Mouse (Mus musculus) CH12.LX (cell line): ENCODE results near the gene Ttyh3. TPM values are rescaled to one million over a fixed set of nuclear protein-coding genes. Genes with fewer than 3 reads are reported as not detected.

Experiments used
- DNase-seq: peaks from one replicate; pipeline ENCODE4 v3.0.0-alpha.2; 2013; ENCODE audit errors: extremely low read depth
- H3K27ac ChIP-seq: 2 replicates; pipeline ENCODE4 v1.5.1; 2012; ENCODE audit warnings: low read depth, mild to moderate bottlenecking, control low read depth, moderate library complexity; ENCODE audit not compliant: insufficient read depth
- H3K27me3 ChIP-seq: replicated peaks from 2 replicates; pipeline ENCODE3; 2012; ENCODE audit warnings: inconsistent platforms
- H3K36me3 ChIP-seq, 2 experiments: replicated peaks in 1 of 2; 2 replicates each; pipeline versions ENCODE3 to v1.6.1; 2012; ENCODE audit warnings: inconsistent platforms in 1 of 2, low read length in 1 of 2, mild to moderate bottlenecking in 1 of 2, mixed read lengths in 1 of 2, moderate library complexity in 1 of 2; ENCODE audit not compliant: control insufficient read depth in 1 of 2, insufficient read depth in 1 of 2
- H3K4me1 ChIP-seq, 2 experiments: 2 replicates each; pipeline ENCODE4 v1.6.1; 2012; ENCODE audit warnings: inconsistent platforms in 1 of 2, moderate library complexity in 1 of 2; ENCODE audit not compliant: insufficient read depth in 2 of 2, control insufficient read depth in 1 of 2
- H3K4me2 ChIP-seq: 2 replicates; pipeline ENCODE4 v1.6.1; 2012; ENCODE audit warnings: low read depth, mild to moderate bottlenecking, control low read depth; ENCODE audit not compliant: poor library complexity, insufficient read depth, severe bottlenecking
- H3K4me3 ChIP-seq, 3 experiments: fragments of 150-350 bp in 1 of 3; sonication (generic) in 1 of 3; replicated peaks in 1 of 3; 2 replicates each; pipeline versions ENCODE3 to v1.5.1; 2011 to 2012; ENCODE audit warnings: low read depth in 2 of 3, low read length in 2 of 3, mild to moderate bottlenecking in 2 of 3, moderate library complexity in 2 of 3, control low read depth in 1 of 3, improper control_type of control experiment in 1 of 3, inconsistent platforms in 1 of 3, mixed read lengths in 1 of 3; ENCODE audit not compliant: poor library complexity in 1 of 3
- H3K79me2 ChIP-seq: replicated peaks from 2 replicates; pipeline ENCODE4 v1.6.1; 2012; ENCODE audit warnings: mild to moderate bottlenecking, moderate library complexity; ENCODE audit not compliant: control insufficient read depth, poor library complexity, insufficient read depth, severe bottlenecking; ENCODE audit errors: extremely low read depth
- H3K9ac ChIP-seq: 2 replicates; pipeline ENCODE4 v1.6.1; 2012; ENCODE audit warnings: low read depth, mild to moderate bottlenecking, control low read depth, moderate library complexity; ENCODE audit not compliant: insufficient read depth
- H3K9me3 ChIP-seq: replicated peaks from 2 replicates; pipeline ENCODE3; 2012; ENCODE audit warnings: low read length, inconsistent platforms, mixed read lengths
- BHLHE40 ChIP-seq: IDR thresholded peaks from 2 replicates; pipeline ENCODE4 v1.6.1; 2011; ENCODE audit warnings: mild to moderate bottlenecking, low read depth, low read length, improper control_type of control experiment
- CHD1 ChIP-seq: IDR thresholded peaks from 2 replicates; pipeline ENCODE4 v1.6.1; 2012; ENCODE audit warnings: low read depth, low read length, improper control_type of control experiment, inconsistent platforms
- CHD2 ChIP-seq: IDR thresholded peaks from 2 replicates; pipeline ENCODE4 v1.6.1; 2011; ENCODE audit warnings: low read length, improper control_type of control experiment
- CTCF ChIP-seq, 2 experiments: IDR thresholded peaks in 1 of 2; conservative IDR thresholded peaks in 1 of 2; 2 replicates each; pipeline ENCODE4 v1.5.1; 2011 to 2012; ENCODE audit warnings: low read depth in 2 of 2, low read length in 2 of 2, improper control_type of control experiment in 1 of 2, inconsistent platforms in 1 of 2, mild to moderate bottlenecking in 1 of 2, moderate library complexity in 1 of 2
- ELF1 ChIP-seq: IDR thresholded peaks from 2 replicates; pipeline ENCODE4 v1.6.1; 2014; ENCODE audit warnings: low read depth, mild to moderate bottlenecking, inconsistent platforms, low read length, improper control_type of control experiment
- EP300 ChIP-seq: IDR thresholded peaks from 2 replicates; pipeline ENCODE4 v1.6.1; 2011; ENCODE audit warnings: low read length, improper control_type of control experiment
- ETS1 ChIP-seq: conservative IDR thresholded peaks from 2 replicates; pipeline ENCODE4 v1.6.1; 2012; ENCODE audit warnings: low read depth, mild to moderate bottlenecking, inconsistent platforms, low read length, improper control_type of control experiment, moderate library complexity
- GABPA ChIP-seq: IDR thresholded peaks from 2 replicates; pipeline ENCODE4 v1.6.1; 2012; ENCODE audit warnings: low read depth, low read length, improper control_type of control experiment, inconsistent platforms; ENCODE audit not compliant: insufficient replicate concordance
- IRF4 ChIP-seq: IDR thresholded peaks from 2 replicates; pipeline ENCODE4 v1.6.1; 2014; ENCODE audit warnings: low read depth, mild to moderate bottlenecking, inconsistent platforms, low read length, improper control_type of control experiment
- JUN ChIP-seq: IDR thresholded peaks from 2 replicates; pipeline ENCODE4 v1.6.1; 2011; ENCODE audit warnings: low read depth, mild to moderate bottlenecking, low read length, improper control_type of control experiment, moderate library complexity; ENCODE audit not compliant: insufficient read depth
- JUND ChIP-seq: conservative IDR thresholded peaks from 2 replicates; pipeline ENCODE4 v1.6.1; 2011; ENCODE audit warnings: low read depth, low read length, improper control_type of control experiment
- KAT2A ChIP-seq: IDR thresholded peaks from 2 replicates; pipeline ENCODE4 v1.6.1; 2012; ENCODE audit warnings: low read length, improper control_type of control experiment, inconsistent platforms; ENCODE audit not compliant: insufficient replicate concordance
- MAZ ChIP-seq: IDR thresholded peaks from 2 replicates; pipeline ENCODE4 v1.6.1; 2012; ENCODE audit warnings: low read depth, mild to moderate bottlenecking, inconsistent platforms, low read length, improper control_type of control experiment, moderate library complexity
- MEF2A ChIP-seq: IDR thresholded peaks from 2 replicates; pipeline ENCODE4 v1.6.1; 2014; ENCODE audit warnings: low read depth, mild to moderate bottlenecking, inconsistent platforms, low read length, improper control_type of control experiment, borderline replicate concordance
- POLR2A ChIP-seq: IDR thresholded peaks from 2 replicates; pipeline ENCODE4 v1.6.1; 2011; ENCODE audit warnings: low read depth, mild to moderate bottlenecking, improper control_type of control experiment, low read length
- RCOR1 ChIP-seq: conservative IDR thresholded peaks from 2 replicates; pipeline ENCODE4 v1.6.1; 2012; ENCODE audit warnings: low read depth, mild to moderate bottlenecking, inconsistent platforms, low read length, improper control_type of control experiment
- TBP ChIP-seq: conservative IDR thresholded peaks from 2 replicates; pipeline ENCODE4 v1.6.1; 2011; ENCODE audit warnings: low read depth, low read length, improper control_type of control experiment
- UBTF ChIP-seq: IDR thresholded peaks from 2 replicates; pipeline ENCODE4 v1.6.1; 2012; ENCODE audit warnings: low read depth, mild to moderate bottlenecking, inconsistent platforms, low read length, improper control_type of control experiment, moderate library complexity
- USF1 ChIP-seq: IDR thresholded peaks from 2 replicates; pipeline ENCODE4 v1.6.1; 2014; ENCODE audit warnings: low read depth, mild to moderate bottlenecking, inconsistent platforms, low read length, improper control_type of control experiment
- ZC3H11A ChIP-seq: IDR thresholded peaks from 2 replicates; pipeline ENCODE4 v1.6.1; 2012; ENCODE audit warnings: low read depth, mild to moderate bottlenecking, inconsistent platforms, low read length, improper control_type of control experiment
- ZNF384 ChIP-seq: IDR thresholded peaks from 2 replicates; pipeline ENCODE4 v1.6.1; 2012; ENCODE audit warnings: low read depth, low read length, improper control_type of control experiment, inconsistent platforms
- dilution Hi-C: fragments of 300-500 bp; cut with MboI; formaldehyde crosslinking; loops from 2 replicates; pipeline ENCODE4 v1.14.3; 2020; ENCODE audit warnings: low sequenced_read_pairs; ENCODE audit not compliant: extremely low pct_unique_long_range_greater_than_20kb, extremely low pct_ligation_motif_present
- in situ Hi-C: fragments of 300-500 bp; cut with MboI; formaldehyde crosslinking; loops from 3 replicates; pipeline ENCODE4 v1.14.3; 2019; ENCODE audit warnings: low sequenced_read_pairs, low pct_ligation_motif_present, low pct_unique_long_range_greater_than_20kb, mixed read lengths
- polyA plus RNA-seq: library from polyadenylated mRNA; unstranded; fragments of >175 nt; gene quantifications from 2 replicates; pipeline ENCODE4 v1.2.1, GENCODE M21; 2012; ENCODE audit warnings: low read depth; ENCODE audit not compliant: insufficient read length
- total RNA-seq, 2 experiments: library from RNA; depleted of rRNA; stranded (reverse); fragments of 300-350 nt in 1 of 2; fragments of >200 nt in 1 of 2; gene quantifications; 2 replicates each; pipeline ENCODE4 v1.2.3; 2012 to 2014

Gene Ttyh3
- total and polyA plus RNA-seq, 3 experiments, result 0.31 to 6.3 (median 1.4) TPM

GRCm38 (mm10) chr5:140616691-140617090, 32.1 kb downstream of the Ttyh3 start:
- no peak overlapping the region for H3K4me2 ChIP-seq
- DNase-seq, result peak; percentile 61
- dilution Hi-C loops, result no loop called here
- no peak overlapping the region for H3K27ac ChIP-seq
- H3K36me3 ChIP-seq, result no peaks in the 10 kb centered on the region
- peaks cover 24% of the 10 kb centered on the region for H3K27me3 ChIP-seq
- no peaks in the 10 kb centered on the region for H3K9me3 ChIP-seq
- H3K9ac ChIP-seq, result no peak overlapping the region
- in situ Hi-C loops, result loop anchor here (5.0 kb wide), 1 partner anchor 74 kb away; no protein-coding TSS in a partner anchor
- H3K4me3 ChIP-seq, result no peak overlapping the region
- H3K79me2 ChIP-seq, result no peaks in the 10 kb centered on the region
- H3K4me1 ChIP-seq, result peaks cover 17 to 33% of the 10 kb centered on the region in 2 experiments
- no peak for TF ChIP-seq MAZ
- TF ChIP-seq CHD1, result no peak
- TF ChIP-seq ZC3H11A, result no peak
- no peak for TF ChIP-seq KAT2A
- TF ChIP-seq CHD2, result no peak
- no peak for TF ChIP-seq TBP
- no peak for TF ChIP-seq POLR2A
- no peak for TF ChIP-seq IRF4
- peak; percentile 25; the same call in 1 of the 2 replicates for TF ChIP-seq EP300
- no peak for TF ChIP-seq JUND
- 0 out of 2 replicates have a peak, but pooled peaks have one; percentile 19 for TF ChIP-seq ETS1
- TF ChIP-seq ZNF384, result no peak
- peak; percentile 32; the same call in 1 of the 2 replicates for TF ChIP-seq BHLHE40
- no peak for TF ChIP-seq MEF2A
- TF ChIP-seq ELF1, result no peak
- TF ChIP-seq UBTF, result no peak
- TF ChIP-seq RCOR1, result no peak
- TF ChIP-seq CTCF (conservative IDR thresholded peaks at IDR 0.05 in 1 of 2, IDR thresholded peaks at IDR 0.05 in 1 of 2; ENCODE audit: low read depth in 2 of 2, low read length in 2 of 2), result no peak
- TF ChIP-seq JUN, result no peak
- TF ChIP-seq GABPA, result no peak

DNA sequence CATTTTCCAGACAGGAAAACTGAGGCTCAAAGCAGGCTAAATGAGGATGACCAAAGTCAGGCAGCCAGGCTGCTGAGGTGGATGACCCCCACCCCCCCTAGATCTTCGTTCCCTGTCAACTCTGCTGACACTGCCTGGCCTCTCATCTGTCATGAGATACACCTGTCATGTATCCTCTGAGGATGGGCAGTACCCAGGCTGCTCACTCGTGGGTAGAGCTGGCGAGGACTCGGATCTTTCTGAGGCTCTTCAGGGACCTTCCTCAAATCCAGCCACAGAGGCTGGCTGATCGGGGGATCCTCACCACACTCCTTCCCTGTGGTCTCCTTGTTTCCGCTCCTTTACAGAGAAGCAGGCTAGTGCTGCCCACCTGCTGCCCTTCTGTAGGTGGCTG, 32.7 kb downstream of the Ttyh3 start:
- DNase-seq, result no peak
- in situ Hi-C loops, result loop anchor here (5.0 kb wide), 1 partner anchor 74 kb away; no protein-coding TSS in a partner anchor
- Histone ChIP-seq H3K9me3 (no peaks in the 10 kb centered on the region), H3K27ac (no peak overlapping the region), H3K9ac (no peak overlapping the region), H3K79me2 (no peaks in the 10 kb centered on the region), H3K4me2 (no peak overlapping the region)
- TF ChIP-seq USF1 (no peak), CHD2 (no peak), ZNF384 (no peak)
- TF ChIP-seq, all 38 proteins: peak for 0
- dilution Hi-C loops, result no loop called here
- H3K4me3 ChIP-seq, result no peak overlapping the region
- peaks cover 30% of the 10 kb centered on the region for H3K27me3 ChIP-seq
- peaks cover 17 to 33% of the 10 kb centered on the region in 2 experiments for H3K4me1 ChIP-seq
- no peaks in the 10 kb centered on the region for H3K36me3 ChIP-seq
